Mouse (Mus musculus) kidney, embryonic 16.5 days (tissue): ENCODE results near the gene Pgp. TPM values are rescaled to one million over a fixed set of nuclear protein-coding genes. Genes with fewer than 3 reads are reported as not detected.

Source experiments
- ATAC-seq: fragments of 200-750 bp; cut with Nextera tagmentation; 2 replicates; pipeline ENCODE4 v1.8.0; 2017; ENCODE audit warnings: moderate TSS enrichment; ENCODE audit not compliant: low FRiP score, low TSS enrichment
- H3K27ac ChIP-seq: fragments of 300-500 bp; sonication (generic); 2 replicates; pipeline ENCODE4 v1.5.1; 2014; ENCODE audit warnings: low read length
- H3K27me3 ChIP-seq: fragments of 300-500 bp; sonication (generic); 2 replicates; pipeline ENCODE4 v1.6.1; 2014; ENCODE audit warnings: low read length, control low read depth, mixed read lengths; ENCODE audit not compliant: insufficient read depth
- H3K36me3 ChIP-seq: fragments of 300-500 bp; sonication (generic); 2 replicates; pipeline ENCODE4 v1.6.1; 2014; ENCODE audit warnings: low read length, control low read depth, mixed read lengths; ENCODE audit not compliant: insufficient read depth
- H3K4me1 ChIP-seq: fragments of 300-500 bp; sonication (generic); 2 replicates; pipeline ENCODE4 v1.6.1; 2014; ENCODE audit warnings: low read length, control low read depth, mixed read lengths; ENCODE audit not compliant: insufficient read depth
- H3K4me2 ChIP-seq: fragments of 300-500 bp; sonication (generic); replicated peaks from 2 replicates; pipeline ENCODE4 v1.6.1; 2014; ENCODE audit warnings: low read depth, low read length
- H3K4me3 ChIP-seq: fragments of 300-500 bp; sonication (generic); 2 replicates; pipeline ENCODE4 v1.5.1; 2014; ENCODE audit warnings: mild to moderate bottlenecking, low read length
- H3K9ac ChIP-seq: fragments of 300-500 bp; sonication (generic); replicated peaks from 2 replicates; pipeline ENCODE4 v1.6.1; 2014; ENCODE audit warnings: low read length
- H3K9me3 ChIP-seq: fragments of 300-500 bp; sonication (generic); 2 replicates; pipeline ENCODE4 v1.6.1; 2016; ENCODE audit warnings: low read length, control low read depth
- WGBS: fragments of 180-500 bp; shearing (Covaris S2); extraction: QIAGEN DNeasy Blood & Tissue Kit; methylation state at CpG from one replicate; pipeline ENCODE4 v1.1.7; 2014; 5-methylcytosine and 5-hydroxymethylcytosine counted together
- polyA plus RNA-seq: library from polyadenylated mRNA; unstranded; fragments of >200 nt; fragmentation: Nextera tagmentation; extraction: Ambion mirVana; gene quantifications from 2 replicates; pipeline ENCODE4 v1.2.1, GENCODE M21; 2015

Pgp gene
- polyA plus RNA-seq, 1 experiment from 2014 or later = 55.5 TPM

DNA sequence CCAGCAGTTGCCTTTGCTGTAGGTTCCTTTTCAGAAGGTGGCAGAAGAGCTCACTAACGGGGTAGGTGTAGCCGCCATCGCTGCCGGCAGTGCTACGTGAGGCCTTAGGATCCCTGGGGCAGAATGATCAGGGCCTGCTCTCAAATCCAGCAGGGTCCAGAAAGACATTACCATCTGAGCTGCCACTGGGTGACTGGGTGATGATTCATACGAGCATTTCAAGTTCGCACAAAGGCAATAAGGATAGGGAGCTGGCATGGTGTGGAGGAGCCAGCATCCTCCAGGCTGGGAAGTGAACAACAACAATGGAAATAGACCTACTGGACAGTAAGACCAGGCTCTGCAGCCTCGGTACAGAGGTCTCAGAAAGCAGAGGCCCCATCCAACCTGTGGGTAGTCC lies 29.8 kb upstream of the Pgp start:
- Histone ChIP-seq H3K9me3 (no peaks in the 10 kb centered on the region), H3K9ac (no peak overlapping the region), H3K4me2 (no peak overlapping the region), H3K27me3 (no peaks in the 10 kb centered on the region), H3K27ac (no peak overlapping the region), H3K4me3 (no peak overlapping the region), H3K36me3 (peaks cover 63% of the 10 kb centered on the region), H3K4me1 (no peaks in the 10 kb centered on the region)
- WGBS = 92% methylated on average over 8 of the region's 8 CpGs
- ATAC-seq = no peak

GRCm38 (mm10) chr17:24441148-24441547 lies 29.0 kb upstream of the Pgp start:
- Histone ChIP-seq H3K9ac (no peak overlapping the region), H3K4me3 (no peak overlapping the region), H3K4me2 (no peak overlapping the region), H3K36me3 (peaks cover 68% of the 10 kb centered on the region), H3K27ac (no peak overlapping the region), H3K4me1 (no peaks in the 10 kb centered on the region), H3K27me3 (no peaks in the 10 kb centered on the region), H3K9me3 (no peaks in the 10 kb centered on the region)
- ATAC-seq = no peak
- WGBS = 77% methylated on average over 2 of the region's 2 CpGs

GRCm38 (mm10) chr17:24442107-24442506 lies 28.1 kb upstream of the Pgp start:
- no peak overlapping the region for H3K9ac ChIP-seq

GRCm38 (mm10) chr17:24442632-24443155 lies 27.5 kb upstream of the Pgp start, which contains the start of gene Dnase1l2:
Gene Dnase1l2, minus strand, starts transcription at chr17:24443105.
- H3K36me3 ChIP-seq = peaks cover 68% of the 10 kb centered on the region
- no peaks in the 10 kb centered on the region for H3K9me3 ChIP-seq
- no peaks in the 10 kb centered on the region for H3K27me3 ChIP-seq
- no peak within 1 kb of the TSS for H3K4me2 ChIP-seq
- H3K9ac ChIP-seq = no peak within 1 kb of the TSS
- H3K4me1 ChIP-seq = no peaks in the 10 kb centered on the region
- no peak within 1 kb of the TSS for H3K4me3 ChIP-seq
- no peak for ATAC-seq
- no peak within 1 kb of the TSS for H3K27ac ChIP-seq
- 74% methylated on average over 7 of the region's 7 CpGs for WGBS

More at GRCm38 (mm10) chr17:24442107-24442506, 28.1 kb upstream of the Pgp start:
- no peak overlapping the region for H3K4me2 ChIP-seq
- no peak overlapping the region for H3K4me3 ChIP-seq
- no peaks in the 10 kb centered on the region for H3K9me3 ChIP-seq
- peaks cover 68% of the 10 kb centered on the region for H3K36me3 ChIP-seq
- WGBS = 83% methylated on average over 14 of the region's 14 CpGs
- H3K4me1 ChIP-seq = no peaks in the 10 kb centered on the region
- no peak overlapping the region for H3K27ac ChIP-seq
- no peaks in the 10 kb centered on the region for H3K27me3 ChIP-seq
- ATAC-seq = no peak

- no peaks in the 10 kb centered on the region for H3K4me1 ChIP-seq
Measured at GRCm38 (mm10) chr17:24443409-24443808, 26.8 kb upstream of the Pgp start.

GRCm38 (mm10) chr17:24446590-24446989 lies 23.6 kb upstream of the Pgp start:
- H3K27me3 ChIP-seq = no peaks in the 10 kb centered on the region
- no peak for ATAC-seq
- 92% methylated on average over 8 of the region's 8 CpGs for WGBS

More at GRCm38 (mm10) chr17:24443409-24443808, 26.8 kb upstream of the Pgp start:
- Histone ChIP-seq H3K27ac (no peak overlapping the region), H3K9ac (no peak overlapping the region), H3K27me3 (no peaks in the 10 kb centered on the region), H3K9me3 (no peaks in the 10 kb centered on the region), H3K36me3 (peaks cover 66% of the 10 kb centered on the region), H3K4me2 (no peak overlapping the region), H3K4me3 (no peak overlapping the region)
- no peak for ATAC-seq
- WGBS = 87% methylated on average over 4 of the region's 4 CpGs

DNA sequence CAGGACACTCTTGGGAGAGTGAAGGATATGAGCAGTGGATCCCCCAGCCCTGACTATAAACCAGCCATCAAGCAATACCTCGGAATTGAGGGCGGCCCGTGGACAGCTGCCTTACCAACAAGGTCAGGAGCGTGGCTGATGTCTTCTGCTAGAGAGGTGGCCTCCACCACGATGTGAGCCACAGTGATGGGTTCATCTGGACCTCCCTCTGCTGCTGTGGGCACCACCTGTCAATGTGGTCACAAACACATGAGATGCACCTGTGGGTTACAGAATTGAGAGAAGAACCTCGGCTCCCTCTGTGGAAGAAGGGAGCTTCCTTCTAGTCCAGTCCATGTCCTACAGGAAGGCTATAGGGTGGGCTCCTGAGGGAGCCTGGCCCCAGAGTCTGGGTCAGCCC lies 20.7 kb upstream of the Pgp start:
- Histone ChIP-seq H3K9ac (no peak overlapping the region), H3K27ac (no peak overlapping the region), H3K4me3 (no peak overlapping the region), H3K4me2 (no peak overlapping the region), H3K36me3 (peaks cover 57% of the 10 kb centered on the region), H3K9me3 (no peaks in the 10 kb centered on the region), H3K4me1 (peaks cover 10% of the 10 kb centered on the region), H3K27me3 (no peaks in the 10 kb centered on the region)
- whole genome bisulfite sequencing = 89% methylated on average over 6 of the region's 6 CpGs
- ATAC-seq = no peak

More at GRCm38 (mm10) chr17:24446590-24446989, 23.6 kb upstream of the Pgp start:
- Histone ChIP-seq H3K27ac (no peak overlapping the region), H3K4me1 (no peaks in the 10 kb centered on the region), H3K4me3 (no peak overlapping the region), H3K4me2 (no peak overlapping the region), H3K9me3 (no peaks in the 10 kb centered on the region), H3K9ac (no peak overlapping the region), H3K36me3 (peaks cover 67% of the 10 kb centered on the region)

GRCm38 (mm10) chr17:24451220-24451619 lies 19.0 kb upstream of the Pgp start:
- Histone ChIP-seq H3K9ac (no peak overlapping the region), H3K36me3 (peaks cover 40% of the 10 kb centered on the region), H3K4me3 (no peak overlapping the region), H3K27ac (no peak overlapping the region), H3K4me1 (peaks cover 15% of the 10 kb centered on the region), H3K4me2 (no peak overlapping the region), H3K27me3 (no peaks in the 10 kb centered on the region), H3K9me3 (no peaks in the 10 kb centered on the region)
- WGBS = 95% methylated on average over 6 of the region's 6 CpGs
- ATAC-seq = no peak

DNA sequence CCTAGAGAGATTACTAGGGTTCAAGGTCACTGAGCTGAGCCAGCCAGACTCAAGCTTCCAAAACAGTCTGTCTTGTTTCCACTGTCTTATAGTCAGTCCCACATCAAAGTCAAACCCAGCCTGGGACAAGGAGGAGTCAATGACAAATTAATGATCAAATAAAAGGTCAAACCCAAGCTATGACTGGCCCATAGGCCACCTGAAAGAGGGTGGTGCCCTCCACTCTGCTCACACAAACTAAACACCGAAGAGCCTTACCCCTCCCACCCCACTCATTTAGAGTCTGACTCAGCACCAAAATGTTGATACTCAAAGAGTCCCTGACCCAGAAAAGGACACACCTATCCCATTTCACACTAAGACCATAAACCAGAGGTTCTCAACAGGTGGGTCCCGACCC lies 16.8 kb upstream of the Pgp start:
- Histone ChIP-seq H3K4me2 (peak overlapping the region; percentile 69; the same call in 1 of the 2 replicates), H3K27me3 (no peaks in the 10 kb centered on the region), H3K4me3 (0 out of 2 replicates have a peak overlapping the region, but pooled peaks have one; percentile 4), H3K4me1 (peaks cover 15% of the 10 kb centered on the region), H3K9me3 (no peaks in the 10 kb centered on the region), H3K36me3 (peaks cover 24% of the 10 kb centered on the region), H3K9ac (no peak overlapping the region), H3K27ac (no peak overlapping the region)
- 60% methylated on average over 2 of the region's 2 CpGs for WGBS
- ATAC-seq = no peak

- H3K9ac ChIP-seq = peak overlapping the region; percentile 94
- WGBS = 3% methylated on average over 14 of the region's 14 CpGs
- peaks cover 16% of the 10 kb centered on the region for H3K36me3 ChIP-seq
- peak overlapping the region; percentile 69 for H3K4me2 ChIP-seq
- H3K9me3 ChIP-seq = no peaks in the 10 kb centered on the region
- H3K27me3 ChIP-seq = no peaks in the 10 kb centered on the region
- ATAC-seq = 0 out of 2 replicates have a peak, but pooled peaks have one; percentile 0
- peak overlapping the region; percentile 98 for H3K27ac ChIP-seq
- H3K4me3 ChIP-seq = peak overlapping the region; percentile 94
- H3K4me1 ChIP-seq = peaks cover 15% of the 10 kb centered on the region
Measured at GRCm38 (mm10) chr17:24454218-24454755, 15.9 kb upstream of the Pgp start.
